Mouse (Mus musculus) ES-E14 (cell line): ENCODE measurements around the gene Eef1a1. TPM values are rescaled to one million over a fixed set of nuclear protein-coding genes. Genes with fewer than 3 reads are reported as not detected.

ENCODE experiments used
- DNase-seq: peaks from one replicate; pipeline ENCODE4 v3.0.0-alpha.2; 2013; ENCODE audit warnings: low read depth, low spot score
- H3K27ac ChIP-seq: 2 replicates; pipeline ENCODE4 v1.5.1; 2012; ENCODE audit warnings: low read depth, mild to moderate bottlenecking, low read length, moderate library complexity, mixed read lengths; ENCODE audit not compliant: poor library complexity, insufficient read depth, severe bottlenecking
- H3K36me3 ChIP-seq: 2 replicates; pipeline ENCODE4 v1.6.1; 2012; ENCODE audit warnings: mild to moderate bottlenecking, low read length, moderate library complexity, mixed read lengths; ENCODE audit not compliant: control insufficient read depth, poor library complexity, insufficient read depth, severe bottlenecking
- H3K4me1 ChIP-seq, 2 experiments: fragments of 150-350 bp in 1 of 2; sonication (generic) in 1 of 2; 2 replicates each; pipeline ENCODE4 v1.6.1; 2012; ENCODE audit warnings: low read length in 2 of 2, mild to moderate bottlenecking in 1 of 2, mixed read lengths in 1 of 2; ENCODE audit not compliant: control insufficient read depth in 2 of 2, insufficient read depth in 2 of 2, poor library complexity in 1 of 2
- H3K4me3 ChIP-seq, 2 experiments: fragments of 150-350 bp in 1 of 2; sonication (generic) in 1 of 2; 2 replicates each; pipeline ENCODE4 v1.5.1; 2012; ENCODE audit warnings: low read length in 2 of 2, low read depth in 1 of 2, mild to moderate bottlenecking in 1 of 2, mixed read lengths in 1 of 2; ENCODE audit not compliant: insufficient read depth in 1 of 2, poor library complexity in 1 of 2, severe bottlenecking in 1 of 2
- H3K9ac ChIP-seq: 2 replicates; pipeline ENCODE4 v1.6.1; 2012; ENCODE audit warnings: low read depth, mild to moderate bottlenecking, low read length, mixed read lengths; ENCODE audit not compliant: poor library complexity, insufficient read depth, severe bottlenecking
- H3K9me3 ChIP-seq: fragments of 150-350 bp; sonication (generic); 2 replicates; pipeline ENCODE4 v1.6.1; 2012; ENCODE audit warnings: low read depth, mild to moderate bottlenecking, low read length; ENCODE audit not compliant: control insufficient read depth, insufficient read depth
- CHD2 ChIP-seq: IDR thresholded peaks from 2 replicates; pipeline ENCODE4 v1.6.1; 2014; ENCODE audit warnings: mild to moderate bottlenecking, low read depth, low read length, inconsistent platforms
- HCFC1 ChIP-seq: IDR thresholded peaks from 2 replicates; pipeline ENCODE4 v1.6.1; 2012; ENCODE audit warnings: low read length, inconsistent platforms, borderline replicate concordance; ENCODE audit not compliant: insufficient read depth
- MAFK ChIP-seq: IDR thresholded peaks from 2 replicates; pipeline ENCODE4 v1.6.1; 2014; ENCODE audit warnings: mild to moderate bottlenecking, low read depth, low read length, inconsistent platforms; ENCODE audit not compliant: insufficient read depth
- ZC3H11A ChIP-seq: IDR thresholded peaks from 2 replicates; pipeline ENCODE4 v1.6.1; 2012; ENCODE audit warnings: low read depth, mild to moderate bottlenecking, inconsistent platforms, low read length, borderline replicate concordance
- ZNF384 ChIP-seq: IDR thresholded peaks from 2 replicates; pipeline ENCODE4 v1.6.1; 2012; ENCODE audit warnings: low read depth, low read length, inconsistent platforms
- in situ Hi-C, 2 experiments: fragments of 600-800 bp; cut with MboI; formaldehyde crosslinking; loops; one replicate each; pipeline ENCODE4 v1.15.1; 2025; ENCODE audit warnings: low sequenced_read_pairs in 2 of 2, inconsistent platforms in 1 of 2; ENCODE audit not compliant: unreplicated experiment in 2 of 2
- total RNA-seq: library from RNA; depleted of rRNA; stranded (reverse); fragments of 300-350 nt; gene quantifications from 2 replicates; pipeline ENCODE4 v1.2.3, GENCODE M21; 2012

The Eef1a1 gene
- total RNA-seq, 1 experiment = 10,869 TPM

GRCm38 (mm10) chr9:78442579-78443392 is 46.2 kb downstream of the Eef1a1 start, which contains the start of gene Cgas:
TSS of gene Cgas (minus strand) at chr9:78443237.
- no peaks in the 10 kb centered on the region for H3K9me3 ChIP-seq
- H3K36me3 ChIP-seq = no peaks in the 10 kb centered on the region
- no peak for DNase-seq
- H3K9ac ChIP-seq = peak within 1 kb of the TSS; percentile 71
- in situ Hi-C loops = no loop called here
- H3K27ac ChIP-seq = no peak within 1 kb of the TSS
- peaks cover 0 to 3% of the 10 kb centered on the region in 2 experiments; a peak in 2 of 4 replicates for H3K4me1 ChIP-seq
- TF ChIP-seq MAFK (no peak), CHD2 (no peak), HCFC1 (no peak), ZC3H11A (no peak), ZNF384 (no peak)
- H3K4me3 ChIP-seq = peak within 1 kb of the TSS; percentile 40 to 76

DNA sequence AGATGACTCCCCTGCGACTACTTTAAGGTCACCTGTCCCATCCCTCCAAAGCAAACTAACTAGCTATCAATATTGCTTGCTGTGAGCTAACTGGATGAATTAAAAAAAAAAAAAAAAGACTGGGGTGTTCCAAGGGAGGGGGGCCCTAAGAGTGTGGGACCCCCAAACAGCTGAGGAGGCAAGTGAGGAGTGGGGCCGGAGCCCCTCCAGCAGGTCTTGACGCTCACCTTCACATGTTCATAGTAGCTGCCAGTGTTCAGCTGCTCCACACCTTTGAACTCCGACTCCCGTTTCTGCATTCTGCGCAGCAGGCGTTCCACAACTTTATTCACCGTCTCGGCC is 46.7 kb downstream of the Eef1a1 start:
- H3K9ac ChIP-seq = peak overlapping the region; percentile 71
- H3K4me1 ChIP-seq = peaks cover 0 to 3% of the 10 kb centered on the region in 2 experiments; a peak in 2 of 4 replicates
- DNase-seq = no peak
- H3K36me3 ChIP-seq = no peaks in the 10 kb centered on the region
- no peak for TF ChIP-seq HCFC1
- no peak for TF ChIP-seq MAFK
- no peak for TF ChIP-seq ZNF384
- no peak for TF ChIP-seq CHD2
- no peak for TF ChIP-seq ZC3H11A
- H3K27ac ChIP-seq = no peak overlapping the region
- in situ Hi-C loops = no loop called here
- no peaks in the 10 kb centered on the region for H3K9me3 ChIP-seq
- H3K4me3 ChIP-seq = peak overlapping the region; percentile 40 to 76

- in situ Hi-C loops = no loop called here
- no peak for DNase-seq
- no peak overlapping the region for H3K27ac ChIP-seq
- H3K4me3 ChIP-seq = no peak overlapping the region
- TF ChIP-seq ZC3H11A = no peak
- H3K9ac ChIP-seq = no peak overlapping the region
- peaks cover 0 to 8% of the 10 kb centered on the region in 2 experiments; a peak in 2 of 4 replicates for H3K4me1 ChIP-seq
- H3K9me3 ChIP-seq = no peaks in the 10 kb centered on the region
- no peaks in the 10 kb centered on the region for H3K36me3 ChIP-seq
Measured at GRCm38 (mm10) chr9:78439426-78439825, 49.5 kb downstream of the Eef1a1 start.

DNA sequence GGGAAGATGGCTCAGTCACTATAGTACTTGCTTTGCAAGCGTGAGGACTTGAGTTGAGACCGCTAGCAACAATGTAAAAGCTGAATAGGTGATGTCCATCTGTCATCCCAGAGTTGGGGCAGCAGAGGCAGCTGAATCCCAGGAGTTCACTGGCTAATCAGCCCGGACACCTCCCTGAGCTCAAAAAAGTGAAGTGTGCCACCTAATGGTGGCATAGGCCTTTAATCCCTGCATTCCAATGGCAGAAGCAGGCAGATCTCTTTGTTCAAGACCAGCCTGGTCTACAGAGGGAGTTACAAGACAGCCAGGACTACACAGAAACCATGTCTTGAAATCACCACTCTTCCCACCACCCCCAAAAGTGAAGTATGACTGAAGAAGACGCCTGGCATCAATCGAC is 56.5 kb downstream of the Eef1a1 start:
- no peak overlapping the region for H3K27ac ChIP-seq
- DNase-seq = no peak
- H3K4me1 ChIP-seq = peaks cover 0 to 5% of the 10 kb centered on the region in 2 experiments; a peak in 1 of 4 replicates
- no peak overlapping the region for H3K4me3 ChIP-seq
- TF ChIP-seq MAFK = no peak
- H3K36me3 ChIP-seq = no peaks in the 10 kb centered on the region
- no peaks in the 10 kb centered on the region for H3K9me3 ChIP-seq
- in situ Hi-C loops = no loop called here
- no peak overlapping the region for H3K9ac ChIP-seq

DNA sequence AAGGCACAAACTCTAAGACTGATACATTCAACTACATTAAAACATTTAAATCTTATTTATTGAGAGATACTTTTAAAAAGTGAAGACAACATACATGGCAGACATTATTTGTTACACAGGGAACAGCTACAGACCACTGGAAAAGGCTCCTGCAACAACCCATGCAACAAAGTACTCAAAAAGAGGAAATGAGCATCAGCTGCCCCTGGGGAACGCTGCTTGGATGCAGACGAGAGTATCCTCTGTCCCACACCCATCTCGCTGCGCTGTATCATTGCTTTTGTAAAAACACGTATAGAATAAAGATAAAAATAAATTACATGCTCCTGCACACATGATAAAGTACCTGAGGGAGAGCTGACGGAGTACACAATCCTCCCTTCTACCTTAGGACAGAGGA is 58.5 kb downstream of the Eef1a1 start:
- Histone ChIP-seq H3K9ac (no peak overlapping the region), H3K27ac (no peak overlapping the region), H3K9me3 (no peaks in the 10 kb centered on the region), H3K36me3 (no peaks in the 10 kb centered on the region), H3K4me1 (no peaks in the 10 kb centered on the region; a peak in 1 of 4 replicates), H3K4me3 (no peak overlapping the region)
- TF ChIP-seq MAFK = no peak
- TF ChIP-seq ZC3H11A = no peak
- TF ChIP-seq HCFC1 = no peak
- no peak for TF ChIP-seq CHD2
- no peak for TF ChIP-seq ZNF384
- in situ Hi-C loops = no loop called here
- DNase-seq = no peak
